Mouse (Mus musculus) stomach, embryonic 16.5 days (tissue): ENCODE results near the gene Tsr1. TPM values are rescaled to one million over a fixed set of nuclear protein-coding genes. Genes with fewer than 3 reads are reported as not detected.
A peak's percentile ranks its signal among the peaks of the same experiment; 100 is the strongest.

Source experiments
- ATAC-seq: fragments of 200-750 bp; cut with Nextera tagmentation; 2 replicates; pipeline ENCODE4 v1.8.0; 2017; ENCODE audit warnings: moderate number of reproducible peaks, moderate TSS enrichment; ENCODE audit not compliant: insufficient read depth, low FRiP score
- H3K27ac ChIP-seq: fragments of 300-500 bp; sonication (generic); 2 replicates; pipeline ENCODE4 v1.5.1; 2014; ENCODE audit warnings: low read length
- H3K27me3 ChIP-seq: fragments of 300-500 bp; sonication (generic); 2 replicates; pipeline ENCODE4 v1.6.1; 2014; ENCODE audit warnings: low read length, control low read depth, mixed read lengths; ENCODE audit not compliant: control insufficient read depth, insufficient read depth
- H3K36me3 ChIP-seq: fragments of 300-500 bp; sonication (generic); 2 replicates; pipeline ENCODE4 v1.6.1; 2014; ENCODE audit warnings: low read length; ENCODE audit not compliant: control insufficient read depth, insufficient read depth
- H3K4me1 ChIP-seq: fragments of 300-500 bp; sonication (generic); 2 replicates; pipeline ENCODE4 v1.6.1; 2014; ENCODE audit warnings: low read length, control low read depth, mixed read lengths; ENCODE audit not compliant: control insufficient read depth, insufficient read depth
- H3K4me2 ChIP-seq: fragments of 300-500 bp; sonication (generic); 2 replicates; pipeline ENCODE4 v1.6.1; 2014; ENCODE audit warnings: low read depth, low read length, mixed read lengths
- H3K4me3 ChIP-seq: fragments of 300-500 bp; sonication (generic); replicated peaks from 2 replicates; pipeline ENCODE4 v1.5.1; 2014; ENCODE audit warnings: mild to moderate bottlenecking, low read length
- H3K9ac ChIP-seq: fragments of 300-500 bp; sonication (generic); 2 replicates; pipeline ENCODE4 v1.6.1; 2014; ENCODE audit warnings: low read length
- H3K9me3 ChIP-seq: fragments of 300-500 bp; sonication (generic); replicated peaks from 2 replicates; pipeline ENCODE4 v1.6.1; 2016; ENCODE audit warnings: low read length, control low read depth; ENCODE audit not compliant: control insufficient read depth
- WGBS: fragments of 180-500 bp; shearing (Covaris S2); extraction: QIAGEN DNeasy Blood & Tissue Kit; methylation state at CpG from one replicate; pipeline ENCODE4 v1.1.7; 2014; 5-methylcytosine and 5-hydroxymethylcytosine counted together
- polyA plus RNA-seq: library from polyadenylated mRNA; unstranded; fragments of >200 nt; fragmentation: Nextera tagmentation; extraction: Ambion mirVana; gene quantifications from 2 replicates; pipeline ENCODE4 v1.2.1, GENCODE M21; 2015

The Tsr1 gene
- polyA plus RNA-seq, 1 experiment from 2014 or later = 48.3 TPM

DNA sequence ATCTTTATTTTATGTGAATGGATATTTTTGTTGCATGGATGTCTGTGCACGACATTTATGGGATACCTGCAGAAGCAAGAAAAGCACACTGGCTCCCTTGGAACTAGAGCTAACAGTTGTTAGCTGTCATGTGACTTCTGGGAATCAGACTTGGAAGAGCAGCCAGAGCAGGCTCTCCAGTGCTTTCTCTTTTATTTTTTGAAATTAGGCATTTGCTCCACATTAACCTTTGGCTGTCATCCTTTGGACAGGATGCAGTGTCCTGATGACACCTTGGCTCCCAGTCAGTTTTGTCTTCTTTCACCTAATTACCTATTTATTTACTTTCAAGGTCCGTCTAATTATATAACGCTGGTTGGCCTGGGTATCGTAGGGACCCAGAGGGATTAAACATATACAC, 3.3 kb upstream of the Tsr1 start:
- 77% methylated on average over 4 of the region's 4 CpGs for WGBS
- Histone ChIP-seq H3K27ac (no peak overlapping the region), H3K36me3 (no peaks in the 10 kb centered on the region), H3K9me3 (no peaks in the 10 kb centered on the region), H3K4me2 (no peak overlapping the region), H3K4me3 (no peak overlapping the region), H3K4me1 (peaks cover 7% of the 10 kb centered on the region; the same call in 1 of the 2 replicates), H3K9ac (no peak overlapping the region), H3K27me3 (no peaks in the 10 kb centered on the region)
- ATAC-seq = no peak

DNA sequence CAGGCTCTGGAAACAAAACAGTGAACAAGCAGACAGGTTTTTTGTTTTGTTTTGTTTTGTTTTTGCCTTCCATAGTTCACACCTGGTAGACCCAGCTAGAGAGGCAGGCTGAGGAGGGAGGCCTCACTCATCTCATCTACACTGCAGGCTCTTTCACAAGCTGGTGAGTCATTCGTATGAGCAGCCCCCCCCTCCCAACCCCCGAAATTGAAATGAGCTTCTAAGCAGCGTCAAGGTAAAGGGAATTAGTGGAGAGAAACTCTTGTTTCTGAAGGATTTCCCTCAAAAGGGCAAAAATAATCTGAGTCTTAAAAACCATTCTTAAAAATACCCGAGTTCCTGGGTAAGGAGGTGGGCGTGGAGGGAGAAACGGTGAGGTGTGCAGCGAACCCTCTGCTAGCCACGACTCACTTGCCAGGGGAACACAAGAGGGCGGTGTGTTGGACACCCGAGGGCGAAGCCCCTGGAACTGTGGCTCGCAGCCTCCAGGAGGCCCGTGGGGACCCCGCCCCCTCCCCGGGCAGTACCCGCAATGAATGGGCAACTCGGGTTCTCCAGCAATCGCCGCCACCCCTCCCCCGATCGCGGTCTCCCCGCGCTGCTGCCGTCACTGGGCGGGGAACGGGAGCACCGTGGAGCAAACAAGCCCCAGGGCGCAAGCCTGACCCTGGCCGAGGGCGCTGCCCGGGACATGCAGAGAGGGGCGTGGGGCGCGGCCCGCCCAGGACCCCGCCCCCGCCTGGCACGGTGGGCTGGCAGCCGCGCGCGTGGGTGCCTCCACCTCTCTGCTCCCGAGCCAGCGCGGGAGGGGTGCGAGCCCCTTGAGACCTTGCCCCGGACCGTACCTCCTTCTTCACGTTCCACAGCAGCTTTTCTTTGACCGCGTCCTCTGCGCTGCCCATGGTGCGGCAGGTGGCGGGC, 1.6 kb upstream of the Tsr1 start:
- Histone ChIP-seq H3K36me3 (peaks cover 13% of the 10 kb centered on the region), H3K27ac (peak overlapping the region; percentile 93), H3K4me1 (peaks cover 17% of the 10 kb centered on the region), H3K4me3 (peak overlapping the region; percentile 98), H3K27me3 (no peaks in the 10 kb centered on the region), H3K4me2 (peak overlapping the region; percentile 95), H3K9ac (peak overlapping the region; percentile 88), H3K9me3 (no peaks in the 10 kb centered on the region)
- under 1% methylated on average over 50 of the region's 55 CpGs for WGBS
- peak; percentile 73 for ATAC-seq

DNA sequence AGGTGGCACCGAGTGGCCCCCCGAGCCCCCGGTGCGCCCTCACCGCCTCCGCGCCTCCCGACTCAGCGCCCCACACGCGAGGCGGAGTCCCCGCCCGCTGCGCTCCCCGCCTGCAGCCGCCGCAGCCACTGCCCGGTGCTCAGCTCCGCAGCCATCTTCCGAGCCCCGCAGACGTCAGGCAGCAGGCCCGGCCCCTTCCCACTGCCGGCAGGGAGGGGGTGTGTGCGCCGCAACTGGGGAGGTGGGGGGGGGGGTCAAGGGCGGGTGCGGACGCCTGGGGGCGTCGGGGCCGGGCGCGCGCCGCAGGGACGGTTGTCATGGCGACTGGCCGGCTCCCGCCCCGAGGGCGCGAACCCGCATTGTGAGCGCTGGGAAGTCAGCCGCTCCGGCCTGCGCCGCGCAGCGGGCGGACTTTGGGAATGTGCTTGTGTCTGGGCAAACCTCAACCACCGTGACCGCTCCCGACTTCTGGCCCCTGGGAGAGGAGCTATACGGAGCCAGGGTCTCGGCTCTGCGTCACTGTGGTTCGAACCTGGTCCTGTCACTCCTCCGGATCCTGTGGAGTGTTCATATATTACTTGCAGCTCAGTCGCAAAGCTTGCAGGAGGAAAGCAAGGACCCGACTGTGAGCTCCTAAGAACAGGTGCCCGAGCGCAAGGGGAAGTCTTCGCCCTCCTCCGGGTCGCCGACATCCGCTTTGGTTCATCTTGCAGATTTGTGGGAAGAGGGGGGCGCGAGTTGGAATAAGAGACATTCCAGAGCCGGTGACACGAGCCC, 782 bp upstream of the Tsr1 start, which contains the start of gene Sgsm2:
Sgsm2 (minus strand) TSS at position 160 of the 777 bp plus-strand sequence.
- under 1% methylated on average over 65 of the region's 74 CpGs for WGBS
- ATAC-seq = peak; percentile 84
- peaks cover 17% of the 10 kb centered on the region for H3K4me1 ChIP-seq

DNA sequence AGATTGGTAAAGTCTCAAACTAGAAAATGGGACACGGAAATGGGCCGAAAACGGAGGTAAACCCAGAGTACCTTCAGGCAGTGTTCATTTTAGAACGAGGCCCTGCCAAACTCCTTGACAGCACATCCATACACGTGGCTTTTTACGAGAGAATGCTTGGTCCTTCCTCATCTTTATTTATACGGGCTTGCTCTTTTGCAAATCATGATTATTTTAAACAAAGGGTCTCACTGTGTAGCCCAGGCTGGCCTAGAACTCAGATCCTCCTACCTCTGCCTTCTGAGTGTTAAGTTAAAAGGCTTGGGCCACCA, 601 bp downstream of the Tsr1 start:
- Histone ChIP-seq H3K4me1 (peaks cover 17% of the 10 kb centered on the region), H3K36me3 (peaks cover 22% of the 10 kb centered on the region), H3K9me3 (no peaks in the 10 kb centered on the region), H3K4me3 (peak overlapping the region; percentile 98), H3K9ac (peak overlapping the region; percentile 88), H3K27ac (peak overlapping the region; percentile 93; the same call in 1 of the 2 replicates), H3K27me3 (no peaks in the 10 kb centered on the region), H3K4me2 (peak overlapping the region; percentile 95)
- no peak for ATAC-seq
- WGBS = 1% methylated on average over 7 of the region's 7 CpGs

More for the DNA sequence above, 782 bp upstream of the Tsr1 start, which contains the start of gene Sgsm2:
- peak within 1 kb of the TSS; percentile 93 for H3K27ac ChIP-seq
- no peaks in the 10 kb centered on the region for H3K27me3 ChIP-seq
- peak within 1 kb of the TSS; percentile 95 for H3K4me2 ChIP-seq
- peaks cover 21% of the 10 kb centered on the region for H3K36me3 ChIP-seq
- peak within 1 kb of the TSS; percentile 98 for H3K4me3 ChIP-seq
- H3K9me3 ChIP-seq = no peaks in the 10 kb centered on the region
- peak within 1 kb of the TSS; percentile 88 for H3K9ac ChIP-seq

DNA sequence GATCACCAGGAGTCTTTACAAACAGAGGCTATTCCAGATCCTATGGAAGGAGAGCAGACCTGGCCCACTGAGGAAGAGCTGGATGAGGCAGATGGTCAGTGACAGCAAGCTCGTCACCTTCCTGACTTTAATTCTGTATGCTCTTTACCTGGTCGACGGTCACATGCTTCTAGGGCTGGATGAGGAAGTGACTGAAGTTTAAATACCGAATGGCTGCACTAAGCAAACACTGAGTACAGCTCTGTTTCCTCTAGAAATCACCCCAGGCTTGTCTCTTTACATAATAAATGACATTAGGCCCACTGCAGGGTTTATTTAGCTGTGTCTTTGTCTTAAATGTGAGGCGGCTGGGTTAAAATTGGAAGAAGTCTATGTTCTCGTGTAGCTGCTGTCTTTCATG, 3.7 kb downstream of the Tsr1 start:
- Histone ChIP-seq H3K9me3 (no peaks in the 10 kb centered on the region), H3K4me2 (no peak overlapping the region), H3K4me1 (peaks cover 14% of the 10 kb centered on the region), H3K27ac (peak overlapping the region; percentile 29), H3K9ac (0 out of 2 replicates have a peak overlapping the region, but pooled peaks have one; percentile 2), H3K4me3 (no peak overlapping the region), H3K36me3 (peaks cover 37% of the 10 kb centered on the region), H3K27me3 (no peaks in the 10 kb centered on the region)
- 0 out of 2 replicates have a peak, but pooled peaks have one; percentile 18 for ATAC-seq
- WGBS = 57% methylated on average over 6 of the region's 6 CpGs

DNA sequence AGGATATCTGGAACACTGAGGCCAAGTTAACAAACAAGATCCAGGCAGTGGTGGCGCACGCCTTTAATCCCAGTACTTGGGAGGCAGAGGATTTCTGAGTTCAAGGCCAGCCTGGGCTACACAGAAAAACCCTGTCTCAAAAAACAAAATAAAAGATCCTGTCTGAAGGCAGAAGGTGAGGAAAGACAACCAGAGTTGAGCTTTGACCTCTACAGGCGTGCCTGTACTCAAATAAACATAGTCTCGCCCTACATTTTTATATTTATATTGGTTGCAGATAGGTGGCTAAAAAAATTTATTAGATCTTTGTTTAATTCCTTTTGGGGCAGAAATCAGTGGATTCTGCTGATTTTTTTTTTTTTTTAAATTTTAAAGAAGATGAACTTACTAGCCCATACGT, 4.5 kb downstream of the Tsr1 start:
- 72% methylated on average over 5 of the region's 5 CpGs for WGBS
- ATAC-seq = no peak
- no peak overlapping the region for H3K4me3 ChIP-seq
- peaks cover 14% of the 10 kb centered on the region for H3K4me1 ChIP-seq
- no peak overlapping the region for H3K4me2 ChIP-seq
- H3K36me3 ChIP-seq = peaks cover 46% of the 10 kb centered on the region
- no peak overlapping the region for H3K27ac ChIP-seq
- no peak overlapping the region for H3K9ac ChIP-seq
- H3K9me3 ChIP-seq = no peaks in the 10 kb centered on the region
- H3K27me3 ChIP-seq = no peaks in the 10 kb centered on the region

DNA sequence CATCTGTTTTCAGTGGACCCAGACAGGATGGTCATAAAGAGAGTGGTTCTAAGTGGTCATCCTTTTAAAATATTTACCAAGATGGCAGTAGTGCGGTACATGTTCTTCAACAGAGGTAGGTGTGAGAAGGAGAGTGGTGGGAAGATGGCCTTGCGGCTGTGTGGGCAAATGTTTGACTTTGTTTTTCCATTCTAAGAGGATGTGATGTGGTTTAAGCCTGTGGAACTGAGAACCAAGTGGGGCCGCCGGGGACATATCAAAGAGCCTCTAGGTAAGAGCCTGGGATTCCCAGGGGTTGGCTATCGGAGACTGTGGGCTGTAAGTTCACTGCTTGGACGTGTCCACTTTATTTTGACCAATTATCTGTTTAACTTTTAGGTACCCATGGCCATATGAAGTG, 10.0 kb downstream of the Tsr1 start:
- Histone ChIP-seq H3K27ac (no peak overlapping the region), H3K9me3 (no peaks in the 10 kb centered on the region), H3K36me3 (peaks cover 47% of the 10 kb centered on the region), H3K4me3 (no peak overlapping the region), H3K27me3 (no peaks in the 10 kb centered on the region), H3K9ac (no peak overlapping the region), H3K4me1 (no peaks in the 10 kb centered on the region), H3K4me2 (no peak overlapping the region)
- WGBS = 93% methylated on average over 6 of the region's 6 CpGs
- ATAC-seq = no peak

DNA sequence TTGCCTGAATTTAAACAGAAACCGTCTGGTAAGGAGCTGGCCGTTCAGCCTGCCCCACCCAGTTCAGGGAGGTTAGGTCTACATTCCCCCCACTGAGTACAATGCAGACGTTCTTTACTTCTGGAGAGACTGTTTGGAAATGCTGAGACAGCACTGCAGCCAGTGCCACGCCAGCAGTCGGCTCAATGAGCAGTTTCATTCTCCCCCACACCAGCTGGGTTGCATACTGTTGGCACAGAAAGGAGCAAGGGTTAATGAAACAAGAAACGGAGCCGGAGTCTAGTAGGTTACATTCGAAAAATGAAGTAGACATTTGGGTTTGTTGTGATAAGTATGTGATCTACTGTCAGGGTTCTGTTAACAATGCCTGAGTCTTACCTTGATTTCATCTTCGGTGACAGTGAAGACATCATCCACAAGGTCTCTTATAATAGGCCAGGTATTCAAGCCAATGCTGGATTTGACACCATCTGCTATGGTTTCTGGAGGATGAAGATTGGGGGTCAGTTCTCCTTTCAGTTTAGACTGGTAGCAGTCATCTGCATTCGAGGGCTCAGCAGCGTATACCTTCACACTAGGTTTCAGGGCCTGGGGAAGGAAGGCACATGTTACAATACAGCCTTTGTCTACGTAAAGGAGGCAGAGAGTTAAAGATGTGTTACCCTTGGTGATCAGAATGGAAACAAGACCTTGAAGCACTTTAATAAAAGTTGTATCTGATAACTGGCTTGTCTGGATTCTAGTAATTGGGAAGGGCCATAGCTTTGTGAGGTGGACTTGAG, 10.9 kb downstream of the Tsr1 start:
- WGBS = 70% methylated on average over 12 of the region's 12 CpGs
- Histone ChIP-seq H3K36me3 (peaks cover 47% of the 10 kb centered on the region), H3K27ac (no peak overlapping the region), H3K4me3 (no peak overlapping the region), H3K4me1 (no peaks in the 10 kb centered on the region), H3K9ac (no peak overlapping the region), H3K4me2 (no peak overlapping the region), H3K9me3 (no peaks in the 10 kb centered on the region), H3K27me3 (no peaks in the 10 kb centered on the region)
- ATAC-seq = no peak; the same call in 1 of the 2 replicates
